ENCODE assay signal across 8 mouse cellular contexts in the genomic region with DNA sequence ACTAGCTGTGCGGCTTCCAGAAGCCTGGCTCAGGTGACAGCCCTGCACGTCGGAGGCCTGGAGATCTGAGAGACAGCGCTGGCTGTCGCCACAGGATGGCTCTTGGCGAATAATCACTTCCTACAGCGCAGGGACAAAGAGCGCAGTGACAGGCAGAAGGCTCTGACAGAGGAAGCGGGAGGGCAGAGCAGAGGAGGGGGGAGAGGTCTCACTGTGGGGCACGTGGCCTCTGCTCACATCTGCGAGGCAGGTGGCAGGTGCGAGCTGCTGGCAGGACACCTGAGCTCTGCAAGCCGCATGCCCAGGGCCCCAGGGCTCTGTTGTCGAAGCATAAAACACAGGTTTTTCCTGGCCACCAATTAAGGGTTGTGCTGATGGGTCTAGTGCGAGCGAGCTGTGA.
A peak's percentile ranks its signal among the peaks of the same experiment; 100 is the strongest.
DNase-seq lines count a peak whose midpoint lies in the region; ATAC-seq and TF ChIP-seq lines count a peak whose summit lies in the region.

No protein-coding gene starts in this region.

- no peak overlapping the region for H3K4me3 ChIP-seq in heart, postnatal 0 days (ENCODE audit: low read depth, low read length)
- no peak overlapping the region for H3K4me3 ChIP-seq in embryonic facial prominence, embryonic 15.5 days (replicated peaks)
- no peak overlapping the region for H3K4me3 ChIP-seq in limb, embryonic 14.5 days (replicated peaks; ENCODE audit: low read length)
- no peak overlapping the region for H3K4me3 ChIP-seq in thymus, adult 2 months (ENCODE audit: control insufficient read depth, insufficient read depth, low read length)

- H3K27me3 ChIP-seq in heart, postnatal 0 days (ENCODE audit: control insufficient read depth, insufficient read depth, low read length): no peaks in the 10 kb centered on the region
- H3K27me3 ChIP-seq in embryonic facial prominence, embryonic 15.5 days: no peaks in the 10 kb centered on the region
- no peaks in the 10 kb centered on the region for H3K27me3 ChIP-seq in limb, embryonic 14.5 days (ENCODE audit: control insufficient read depth, insufficient read depth, low read length)
- H3K27me3 ChIP-seq in thymus, adult 2 months (ENCODE audit: control insufficient read depth, insufficient read depth, low read length): no peaks in the 10 kb centered on the region

- TF ChIP-seq CTCF in heart, postnatal 0 days (IDR thresholded peaks at IDR 0.05; ENCODE audit: low read depth): no peak
- TF ChIP-seq CTCF in thymus, adult 2 months (IDR thresholded peaks at IDR 0.05; ENCODE audit: borderline replicate concordance, control insufficient read depth, extremely low read depth, insufficient read depth, low read length, poor library complexity): 0 out of 2 replicates have a peak, but pooled peaks have one; percentile 12

- H3K4me2 ChIP-seq in heart, postnatal 0 days (ENCODE audit: low read depth, low read length): peak overlapping the region; percentile 9; the same call in 1 of the 2 replicates
- no peak overlapping the region for H3K4me2 ChIP-seq in embryonic facial prominence, embryonic 15.5 days (replicated peaks)
- no peak overlapping the region for H3K4me2 ChIP-seq in limb, embryonic 14.5 days (replicated peaks; ENCODE audit: low read depth, low read length, severe bottlenecking)

- no peak for TF ChIP-seq POLR2A in limb, embryonic 14.5 days (IDR thresholded peaks at IDR 0.05; ENCODE audit: borderline replicate concordance, extremely low read depth, insufficient read depth, insufficient read length)
- TF ChIP-seq POLR2A in thymus, adult 2 months (IDR thresholded peaks at IDR 0.05; ENCODE audit: control insufficient read depth, extremely low read depth, insufficient read depth, low read length, poor library complexity): no peak

- DNase-seq in heart, postnatal 0 days (ENCODE audit: low spot score): no peak
- DNase-seq in heart, postnatal 14 days: no peak
- no peak for DNase-seq in limb, embryonic 14.5 days (ENCODE audit: low spot score)
- peak; percentile 83 for DNase-seq in thymus, adult 2 months
- no peak for DNase-seq in adrenal gland, postnatal 14 days
- DNase-seq in spleen, postnatal 4 days (ENCODE audit: low spot score in 2 of 2): no peak
- DNase-seq in left cerebral cortex, postnatal 36 days (ENCODE audit: low spot score in 2 of 2): no peak

- 19% methylated on average over 16 of the region's 16 CpGs for WGBS in heart, postnatal 0 days
- 29% methylated on average over 16 of the region's 16 CpGs for WGBS in embryonic facial prominence, embryonic 15.5 days
- WGBS in limb, embryonic 14.5 days: 11% methylated on average over 15 of the region's 16 CpGs
- WGBS in thymus, adult 2 months: 6% methylated on average over 16 of the region's 16 CpGs

- H3K9me3 ChIP-seq in heart, postnatal 0 days (replicated peaks; ENCODE audit: control insufficient read depth, low read length): no peaks in the 10 kb centered on the region
- no peaks in the 10 kb centered on the region for H3K9me3 ChIP-seq in embryonic facial prominence, embryonic 15.5 days (replicated peaks)
- H3K9me3 ChIP-seq in limb, embryonic 14.5 days (ENCODE audit: control insufficient read depth, low read length): no peaks in the 10 kb centered on the region

- H3K4me1 ChIP-seq in heart, postnatal 0 days (ENCODE audit: control insufficient read depth, insufficient read depth): peaks cover 29% of the 10 kb centered on the region
- H3K4me1 ChIP-seq in embryonic facial prominence, embryonic 15.5 days: peaks cover 72% of the 10 kb centered on the region
- peaks cover 49% of the 10 kb centered on the region for H3K4me1 ChIP-seq in limb, embryonic 14.5 days (ENCODE audit: control insufficient read depth, insufficient read depth, low read length)
- H3K4me1 ChIP-seq in thymus, adult 2 months (replicated peaks; ENCODE audit: control insufficient read depth, insufficient read depth, low read length): peaks cover 55% of the 10 kb centered on the region

- ATAC-seq in heart, postnatal 0 days (ENCODE audit: insufficient read depth, low read depth): 0 out of 2 replicates have a peak, but pooled peaks have one; percentile 34
- ATAC-seq in embryonic facial prominence, embryonic 15.5 days (ENCODE audit: insufficient number of reproducible peaks, low FRiP score, low TSS enrichment, low read depth): peak; percentile 12; the same call in 1 of the 2 replicates
- no peak for ATAC-seq in limb, embryonic 14.5 days (ENCODE audit: low FRiP score, low read depth)

- intact Hi-C loops in heart, postnatal 14 days (cut with DNase I): no loop called here
- intact Hi-C loops in left cerebral cortex, postnatal 36 days (cut with DNase I): no loop called here

- H3K9ac ChIP-seq in heart, postnatal 0 days (replicated peaks; ENCODE audit: low read depth, low read length): no peak overlapping the region
- no peak overlapping the region; the same call in 1 of the 2 replicates for H3K9ac ChIP-seq in embryonic facial prominence, embryonic 15.5 days
- peak overlapping the region; percentile 3; the same call in 1 of the 2 replicates for H3K9ac ChIP-seq in limb, embryonic 14.5 days (ENCODE audit: low read depth, low read length, severe bottlenecking)

- 0 out of 2 replicates have a peak overlapping the region, but pooled peaks have one; percentile 28 for H3K27ac ChIP-seq in heart, postnatal 0 days (ENCODE audit: low read depth)
- H3K27ac ChIP-seq in embryonic facial prominence, embryonic 15.5 days (replicated peaks): no peak overlapping the region; the same call in 1 of the 2 replicates
- H3K27ac ChIP-seq in limb, embryonic 14.5 days (replicated peaks; ENCODE audit: low read depth, low read length): no peak overlapping the region
- H3K27ac ChIP-seq in thymus, adult 2 months (ENCODE audit: control insufficient read depth, insufficient read depth, low read length): peak overlapping the region; percentile 74

- no peaks in the 10 kb centered on the region for H3K36me3 ChIP-seq in heart, postnatal 0 days (replicated peaks; ENCODE audit: control insufficient read depth, insufficient read depth, low read length)
- H3K36me3 ChIP-seq in embryonic facial prominence, embryonic 15.5 days: no peaks in the 10 kb centered on the region
- no peaks in the 10 kb centered on the region for H3K36me3 ChIP-seq in limb, embryonic 14.5 days (ENCODE audit: control insufficient read depth, insufficient read depth, low read length)
- H3K36me3 ChIP-seq in thymus, adult 2 months (ENCODE audit: control insufficient read depth, insufficient read depth, low read length): no peaks in the 10 kb centered on the region

- TF ChIP-seq EP300 in heart, postnatal 0 days (IDR thresholded peaks at IDR 0.05; ENCODE audit: low read depth): no peak

Comparison
In these comparisons a context has a peak if more than half of its experiments do, and no peak if none do; other contexts are left out.
1. H3K27ac ChIP-seq: peak in heart, postnatal 0 days (single experiment) and thymus, adult 2 months (single experiment); none in embryonic facial prominence, embryonic 15.5 days (single experiment) and limb, embryonic 14.5 days (single experiment).